Mouse (Mus musculus) layer of hippocampus, adult 9-10 months (tissue): ENCODE measurements at regions not wholly inside any gene's neighbourhood (a gene's known extent, or its start where the extent isn't known, plus 50 kb on each side); places are given as distances from the start of the nearest gene placed in this dataset.

ENCODE experiments used
- DNase-seq: peaks from one replicate; pipeline ENCODE4 v3.0.0; 2022; ENCODE audit warnings: low spot score

DNA sequence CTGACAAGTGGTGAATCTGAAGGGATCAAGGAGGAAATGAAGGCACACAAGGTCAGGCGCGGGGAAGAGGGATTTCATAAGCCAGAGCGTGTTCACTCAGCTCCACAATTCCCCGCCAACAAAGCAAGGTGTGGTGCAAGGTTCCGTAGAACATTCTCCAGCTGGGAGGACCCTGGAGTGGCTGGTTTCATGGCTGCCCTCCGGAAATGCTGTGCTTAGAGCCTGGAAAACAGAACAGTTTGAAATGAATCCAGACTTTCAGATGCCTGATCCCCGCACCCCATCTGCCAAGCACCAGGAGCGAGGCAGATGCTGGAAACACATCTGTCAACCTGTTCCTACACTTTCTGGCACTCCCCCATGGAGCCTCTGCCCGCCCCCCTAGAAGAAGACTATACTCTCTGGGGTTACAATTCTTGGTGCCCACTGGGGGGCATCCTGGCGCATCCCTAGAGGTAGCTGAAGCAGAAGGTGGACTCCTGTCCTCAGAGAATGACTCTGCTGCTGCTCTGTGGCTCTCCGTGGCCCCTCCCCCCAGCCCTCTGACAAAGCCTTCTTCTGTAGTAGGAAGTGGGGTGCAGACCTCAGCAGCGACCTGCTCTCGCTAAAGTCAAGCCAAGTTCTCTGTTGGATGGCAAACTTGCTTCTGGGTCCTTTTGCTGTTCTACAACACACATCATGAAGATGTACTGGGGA is 54.5 kb upstream of the Mafb start:
- no peak for DNase-seq

DNA sequence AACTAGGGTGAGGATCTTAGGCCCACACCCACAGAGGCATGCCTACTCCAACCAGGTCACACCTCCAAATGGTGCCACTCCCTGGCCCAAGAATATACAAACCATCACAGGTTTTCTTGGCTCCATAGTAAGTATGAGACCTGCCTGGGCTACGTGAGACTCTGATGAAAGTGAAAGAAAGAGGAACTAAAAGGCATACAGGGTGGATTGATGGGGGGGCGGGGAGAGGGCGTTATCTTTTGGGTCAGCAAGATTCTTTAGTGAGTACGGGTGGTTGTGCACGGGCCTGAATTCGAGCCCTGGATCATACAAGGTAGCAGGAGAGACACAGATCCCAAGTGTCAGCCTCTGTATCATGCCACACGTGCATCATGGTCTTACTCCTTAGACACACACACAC is 57.6 kb upstream of the Mafb start:
- no peak for DNase-seq

DNA sequence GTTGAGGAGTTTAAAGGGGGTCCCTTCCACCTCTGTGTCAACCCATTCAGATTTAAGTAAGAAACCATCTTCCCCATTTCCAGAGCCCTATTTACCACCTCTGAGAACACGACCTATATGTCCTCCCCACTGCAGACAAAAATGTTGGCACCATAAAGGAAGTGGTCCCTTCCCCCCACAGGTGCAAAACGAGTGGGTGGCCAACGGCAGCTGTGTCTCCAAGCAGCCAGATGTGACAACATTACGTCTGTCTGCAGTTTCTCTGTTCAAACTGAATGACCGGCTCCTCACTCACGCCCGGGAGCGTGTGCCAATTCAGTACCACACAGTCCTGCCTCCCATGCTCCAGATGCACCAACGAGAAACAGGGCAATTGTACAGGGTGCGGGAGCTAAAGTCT is 60.6 kb upstream of the Mafb start:
- DNase-seq: no peak

DNA sequence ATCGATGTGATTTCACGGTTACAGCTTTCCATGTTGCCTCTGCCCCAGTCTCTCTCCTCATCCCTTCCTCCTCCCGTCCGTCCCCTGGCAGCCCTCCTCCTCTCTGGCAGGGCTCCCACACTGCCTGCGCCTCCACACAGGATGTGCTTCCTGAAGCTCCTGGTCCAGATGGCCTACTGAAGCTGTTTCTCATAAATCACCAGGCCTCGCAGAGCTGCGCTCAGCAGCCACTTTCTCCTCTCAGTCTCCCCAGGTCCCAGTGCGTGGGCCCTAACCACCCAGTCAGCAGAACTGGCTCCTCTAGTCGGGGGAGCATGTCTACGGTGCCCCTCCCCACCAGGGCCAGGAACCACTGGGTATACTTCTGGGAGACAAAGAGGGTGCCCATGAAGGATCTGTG is 66.4 kb upstream of the Mafb start:
- DNase-seq: peak; percentile 46

DNA sequence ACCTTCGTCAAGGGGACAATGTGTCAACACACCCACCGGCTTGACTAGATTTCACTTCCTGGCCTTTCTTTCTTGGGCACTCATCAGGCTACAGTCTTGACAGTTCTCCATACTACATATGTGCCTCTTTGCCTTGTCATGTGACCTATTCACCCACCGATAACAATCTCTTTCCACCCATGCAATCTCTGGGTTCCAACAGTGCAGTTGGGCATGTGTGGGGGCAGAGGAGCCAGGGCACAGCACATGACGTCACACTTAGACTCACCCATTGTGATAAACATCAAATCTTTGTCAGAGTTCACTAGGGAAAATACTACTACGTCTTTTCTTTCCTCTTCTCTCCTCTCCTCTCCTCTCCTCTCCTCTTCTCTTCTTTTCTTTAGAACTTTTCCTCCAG is 67.8 kb upstream of the Mafb start:
- no peak for DNase-seq

DNA sequence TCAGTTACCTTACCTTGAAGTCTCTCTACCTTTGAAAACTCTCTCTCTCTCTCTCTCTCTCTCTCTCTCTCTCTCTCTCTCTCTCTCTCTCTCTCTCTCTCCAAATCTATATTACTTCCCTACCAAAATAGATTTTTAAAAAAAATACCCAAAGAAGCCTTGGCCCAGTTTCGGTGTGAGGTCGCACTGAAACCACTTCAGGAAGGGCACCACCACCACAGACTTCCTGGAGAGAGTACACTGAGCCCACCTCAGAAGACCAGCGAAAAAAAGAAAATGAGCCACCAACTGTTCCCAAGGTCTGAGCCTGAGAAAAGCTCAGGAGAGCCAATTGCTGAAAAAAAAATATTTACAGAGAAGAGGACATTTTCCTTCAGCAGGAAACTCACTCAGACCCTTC is 68.8 kb upstream of the Mafb start:
- DNase-seq: no peak

DNA sequence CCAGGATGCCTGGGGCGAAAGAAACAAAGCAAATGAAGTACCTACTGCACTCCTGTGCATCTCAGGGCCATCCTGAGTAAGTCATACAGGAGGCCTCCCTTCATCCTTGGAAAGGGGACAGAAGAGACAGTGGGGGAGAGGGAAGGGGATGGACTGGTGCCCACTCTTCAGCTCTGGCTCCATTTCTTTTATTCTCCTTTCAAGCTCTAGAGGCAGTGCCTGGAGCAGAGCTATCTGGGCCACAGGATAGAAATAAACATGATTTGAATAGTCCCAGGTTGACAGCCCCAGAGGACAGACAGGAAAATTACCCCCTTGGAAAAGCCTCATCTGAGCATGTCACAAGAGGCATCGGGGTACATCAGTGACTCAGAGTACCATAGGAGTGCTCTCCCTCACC is 72.2 kb upstream of the Mafb start:
- no peak for DNase-seq

DNA sequence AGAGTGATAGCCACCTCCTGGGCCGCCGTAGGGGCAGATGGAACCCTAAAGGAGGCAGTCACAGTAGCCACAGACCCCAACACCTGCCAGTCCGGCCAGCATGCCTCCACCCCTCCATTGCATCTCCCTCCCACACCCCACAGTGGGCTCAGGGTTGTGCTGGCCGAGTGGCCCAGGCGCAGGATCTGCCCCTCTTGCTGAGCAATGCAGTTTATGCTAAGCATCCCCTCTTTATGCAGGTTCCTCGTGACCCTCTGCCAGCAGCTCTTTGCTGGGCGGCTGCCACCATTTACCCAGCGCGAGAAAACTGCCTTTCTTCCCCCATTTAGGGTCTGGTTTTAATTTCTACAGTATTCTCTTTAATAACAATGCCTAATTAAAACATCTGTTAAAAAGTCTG is 73.4 kb upstream of the Mafb start:
- no peak for DNase-seq

DNA sequence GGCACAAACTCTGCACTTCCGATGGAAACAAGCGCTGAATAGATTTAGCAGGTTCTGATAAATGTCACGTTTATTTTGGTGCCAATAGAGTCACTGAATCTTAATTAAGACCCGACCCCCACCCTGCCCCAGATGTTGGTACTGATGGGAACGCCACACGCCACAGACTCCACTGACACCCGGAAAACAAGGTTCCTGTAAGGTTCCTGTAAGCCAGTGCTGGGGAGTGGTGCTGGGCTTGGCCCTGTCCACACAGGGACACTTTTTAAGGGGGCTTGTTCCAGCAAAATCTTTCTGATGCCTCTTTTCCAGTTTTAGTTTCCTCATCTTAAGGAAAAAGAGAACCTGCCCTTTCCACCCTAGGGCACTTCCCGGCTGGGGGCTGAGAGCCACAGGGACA is 84.2 kb upstream of the Mafb start:
- no peak for DNase-seq

DNA sequence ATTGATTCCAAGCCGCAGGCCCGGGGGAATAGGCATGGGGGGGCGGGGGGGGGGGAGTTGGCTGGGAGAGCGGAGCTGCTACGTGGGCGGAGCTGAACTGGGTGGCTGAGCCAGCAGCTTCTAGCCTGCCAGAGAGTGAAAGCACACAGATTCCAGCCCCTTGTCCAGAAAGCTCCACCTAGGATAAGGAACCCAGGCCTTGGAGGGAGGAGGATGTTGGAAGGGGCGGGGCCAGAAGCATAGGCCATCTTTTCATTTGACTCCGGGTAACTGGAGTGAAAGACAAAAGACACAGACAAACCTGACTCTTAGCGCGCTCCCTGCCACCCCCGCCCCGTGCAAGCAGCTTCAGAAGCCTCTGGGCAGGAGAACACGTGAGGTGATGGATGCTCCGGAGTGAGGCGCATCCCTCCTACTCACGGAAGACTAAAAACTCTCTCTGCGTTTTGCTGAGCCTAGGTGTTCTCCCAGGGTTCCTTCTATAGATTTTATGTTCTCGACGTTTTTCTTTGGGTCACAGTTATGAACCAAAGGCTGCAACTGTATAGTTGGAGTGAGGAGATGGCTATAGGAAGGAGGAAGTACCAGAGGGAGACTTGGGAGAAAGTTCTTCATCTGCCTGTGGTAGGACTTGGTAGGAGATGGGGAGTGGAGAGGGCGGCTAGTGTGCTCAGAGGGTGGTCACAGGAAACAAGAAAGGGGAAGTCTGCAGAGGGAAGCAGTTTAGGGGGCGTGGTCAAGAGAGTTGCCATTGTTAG is 84.8 kb upstream of the Mafb start:
- DNase-seq: no peak

DNA sequence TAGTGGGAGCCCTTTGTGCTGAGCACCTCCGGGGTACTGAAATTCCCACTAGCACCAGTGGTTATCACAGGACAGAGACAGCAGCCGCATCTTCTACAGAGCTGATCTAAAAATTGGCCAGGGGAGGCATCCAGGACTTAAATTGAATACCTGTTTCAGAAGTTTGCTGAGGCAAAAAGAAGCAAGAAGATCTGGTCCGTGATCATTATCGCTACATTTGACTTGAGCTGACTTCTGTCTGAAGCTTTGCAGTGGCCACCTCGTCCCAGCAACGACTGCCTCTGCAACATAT is 85.3 kb upstream of the Mafb start:
- DNase-seq: no peak

DNA sequence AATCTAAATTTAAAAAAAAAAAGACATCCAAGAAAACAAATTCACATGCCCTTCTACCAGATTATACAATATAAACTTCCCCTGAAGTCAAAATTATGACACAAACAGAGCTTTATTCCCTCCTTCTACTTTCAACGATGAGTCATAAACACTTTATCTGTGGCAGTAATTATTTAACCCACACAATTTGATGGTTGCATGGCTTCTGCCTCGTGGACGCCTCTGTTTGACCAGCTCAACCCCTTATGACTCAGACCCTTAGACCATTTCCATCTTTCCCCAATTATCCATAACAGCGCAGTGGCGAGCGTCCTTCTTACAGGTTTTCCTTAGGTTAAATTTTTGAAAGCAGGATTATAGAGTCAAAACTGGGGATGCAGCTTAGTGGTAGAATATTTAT is 85.9 kb upstream of the Mafb start:
- DNase-seq: no peak

DNA sequence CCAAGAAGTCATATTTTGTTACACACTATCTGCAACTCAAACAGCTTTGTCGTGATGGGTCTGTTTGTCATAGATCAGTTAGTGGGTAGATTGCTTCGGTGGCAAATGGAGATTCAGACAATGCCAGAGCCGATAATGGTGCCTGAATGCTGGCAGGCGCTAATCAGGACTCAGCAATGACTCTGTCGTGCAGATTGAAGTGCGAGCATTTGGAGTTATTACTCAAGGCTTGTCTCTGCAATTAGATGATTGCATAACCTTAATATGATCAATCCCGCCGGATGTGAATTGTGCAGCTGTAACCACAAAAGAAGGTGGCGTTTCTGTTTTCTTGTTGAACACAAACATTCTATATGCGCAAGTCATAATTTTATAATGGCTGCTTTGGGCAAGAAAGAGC is 88.8 kb upstream of the Mafb start:
- DNase-seq: no peak

DNA sequence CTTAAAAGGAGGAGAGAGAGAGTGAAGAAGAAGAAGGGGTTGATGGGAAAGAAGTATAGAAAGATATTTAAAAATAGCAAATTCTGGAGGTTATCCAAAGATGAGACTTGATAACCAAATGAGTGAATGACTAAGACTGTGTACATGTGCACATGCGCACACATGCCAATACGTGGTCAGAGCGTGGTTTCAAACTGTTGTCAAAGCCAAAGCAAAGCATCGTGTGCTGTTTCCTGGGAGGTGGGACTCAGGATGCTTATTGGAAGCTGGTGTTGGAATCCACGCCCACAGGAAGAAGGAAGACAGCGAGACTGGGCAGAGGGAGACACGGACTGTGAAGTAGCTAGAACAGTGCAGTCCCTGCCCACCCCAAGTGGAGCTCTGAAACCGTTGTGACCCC is 89.8 kb upstream of the Mafb start:
- DNase-seq: no peak

DNA sequence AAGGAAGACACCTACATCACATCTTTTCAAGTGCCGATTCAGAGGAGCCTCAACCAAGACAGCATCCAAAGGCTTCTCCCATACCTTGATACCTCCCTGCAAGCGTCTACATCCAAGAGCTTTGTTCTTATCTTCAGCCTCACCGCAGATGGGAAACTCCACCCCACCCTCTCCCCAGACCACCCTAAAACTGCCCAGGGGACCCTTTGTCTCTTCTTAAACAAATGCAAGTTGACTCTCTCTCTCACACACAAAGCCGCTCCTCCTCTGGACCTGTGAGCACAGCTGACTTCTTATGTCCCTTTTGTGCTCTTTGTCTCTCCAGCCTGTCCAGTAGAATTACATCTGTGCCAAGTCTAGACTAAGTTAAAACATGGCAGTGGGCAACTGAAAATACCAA is 104.7 kb upstream of the Mafb start:
- no peak for DNase-seq

DNA sequence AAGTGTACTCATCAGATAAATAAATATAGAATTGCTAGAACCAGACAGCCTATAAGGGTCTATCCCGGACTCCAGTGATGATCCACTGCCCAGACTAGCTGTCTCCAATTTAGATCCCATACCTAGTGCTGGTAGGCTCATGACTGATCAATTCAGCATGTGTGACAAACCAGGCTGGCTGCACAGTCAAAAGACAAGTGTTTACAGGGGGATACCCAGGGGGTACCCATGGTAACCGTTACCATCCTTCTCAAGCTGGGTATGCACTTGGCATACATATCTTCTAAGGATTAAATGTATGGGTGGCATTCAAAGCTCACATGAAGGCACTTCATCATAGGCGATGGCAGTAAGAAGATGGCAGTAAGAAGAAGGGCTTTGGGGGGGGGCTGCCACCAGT is 109.3 kb upstream of the Mafb start:
- DNase-seq: no peak

DNA sequence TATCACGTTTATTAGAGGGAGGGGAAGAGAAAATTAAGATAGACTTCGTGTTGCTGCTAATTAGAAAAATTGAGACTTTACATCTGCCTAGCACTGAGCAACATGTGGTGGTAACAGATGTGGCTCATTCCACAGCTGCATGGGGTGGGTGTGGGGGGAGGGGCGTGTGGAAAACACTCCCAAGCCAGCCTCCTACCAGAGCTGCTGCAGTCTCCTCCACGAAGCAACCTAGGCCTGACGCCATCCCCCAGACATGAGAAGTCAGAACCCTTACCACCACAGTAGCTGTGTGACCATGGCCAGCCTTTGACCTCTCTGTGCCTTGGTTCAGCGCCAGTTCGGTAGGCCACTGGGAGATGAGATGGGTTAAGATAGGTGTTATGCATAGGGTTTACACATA is 112.4 kb upstream of the Mafb start:
- no peak for DNase-seq

DNA sequence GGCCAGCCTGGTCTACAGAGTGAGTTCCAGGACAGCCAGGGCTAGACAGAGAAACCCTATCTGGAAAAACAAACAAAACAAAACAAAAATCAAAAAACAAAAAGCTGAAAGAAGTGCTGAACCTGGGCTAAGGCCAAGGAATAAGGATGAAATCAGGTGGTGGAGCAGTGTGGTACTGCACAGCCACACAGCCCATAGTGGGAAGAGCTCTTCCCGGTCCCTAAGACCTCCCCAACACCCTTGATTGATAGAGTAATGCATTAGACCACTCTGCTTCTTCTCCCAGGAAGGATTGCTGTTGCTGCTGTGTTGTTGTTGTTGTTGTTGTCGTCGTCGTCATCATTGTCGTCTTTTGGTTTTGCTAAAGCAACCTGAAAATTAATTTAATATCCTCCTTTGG is 118.2 kb upstream of the Mafb start:
- no peak for DNase-seq

DNA sequence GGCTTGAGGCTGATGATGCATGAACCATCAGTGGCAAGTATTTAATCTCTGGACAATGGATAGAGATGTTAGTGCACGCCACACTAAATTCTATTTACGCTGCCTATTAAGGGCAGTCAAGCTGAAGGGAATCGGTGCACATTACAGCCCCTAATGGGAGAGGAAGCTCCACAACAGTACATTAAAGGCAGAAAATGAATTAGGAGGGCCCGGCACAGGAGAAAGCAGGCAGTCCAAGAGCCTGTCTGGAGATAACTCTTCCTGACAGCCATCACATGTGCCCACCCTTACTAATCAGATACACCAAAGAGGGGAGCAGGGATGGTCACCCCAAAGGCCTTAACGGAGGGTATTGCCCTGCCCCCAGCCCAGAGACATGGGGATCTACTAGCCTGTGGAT is 118.7 kb upstream of the Mafb start:
- DNase-seq: no peak

DNA sequence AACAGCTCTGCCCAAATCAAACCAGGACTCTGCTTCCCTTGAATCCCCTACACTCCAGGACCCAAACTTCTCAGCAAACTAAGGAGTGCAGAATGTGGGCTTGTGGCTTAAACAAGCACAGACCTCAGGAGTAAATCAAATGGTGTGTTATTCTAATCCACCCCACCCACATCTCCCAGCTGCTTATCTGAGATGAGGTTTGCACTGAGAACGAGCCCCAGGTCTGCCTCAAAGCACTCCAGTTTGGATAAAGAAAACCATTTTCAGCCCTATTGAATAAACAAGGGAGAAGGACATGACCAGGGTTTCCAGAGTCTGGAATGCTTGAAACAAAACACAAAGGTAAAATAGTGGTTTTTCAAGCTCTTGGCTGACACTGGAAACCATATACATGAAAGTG is 132.9 kb upstream of the Mafb start:
- no peak for DNase-seq

DNA sequence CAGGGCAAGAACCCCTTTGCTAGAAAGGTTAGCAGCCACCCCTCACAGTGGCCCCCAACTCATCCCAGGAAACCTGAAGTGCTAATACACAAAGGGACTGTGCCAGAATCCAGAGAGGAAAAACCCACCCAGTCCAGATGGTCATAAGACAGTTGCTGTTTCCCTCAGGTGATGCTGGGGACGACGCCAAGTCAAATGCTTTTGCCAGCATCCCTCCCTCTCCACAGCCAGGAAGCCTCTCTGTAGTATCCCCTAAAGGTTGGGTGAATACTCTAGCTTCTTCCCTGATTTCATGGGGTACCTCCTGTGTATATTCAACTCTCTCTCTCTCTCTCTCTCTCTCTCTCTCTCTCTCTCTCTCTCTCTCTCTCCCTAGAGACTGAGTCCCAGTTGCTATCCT is 136.0 kb upstream of the Mafb start:
- no peak for DNase-seq

DNA sequence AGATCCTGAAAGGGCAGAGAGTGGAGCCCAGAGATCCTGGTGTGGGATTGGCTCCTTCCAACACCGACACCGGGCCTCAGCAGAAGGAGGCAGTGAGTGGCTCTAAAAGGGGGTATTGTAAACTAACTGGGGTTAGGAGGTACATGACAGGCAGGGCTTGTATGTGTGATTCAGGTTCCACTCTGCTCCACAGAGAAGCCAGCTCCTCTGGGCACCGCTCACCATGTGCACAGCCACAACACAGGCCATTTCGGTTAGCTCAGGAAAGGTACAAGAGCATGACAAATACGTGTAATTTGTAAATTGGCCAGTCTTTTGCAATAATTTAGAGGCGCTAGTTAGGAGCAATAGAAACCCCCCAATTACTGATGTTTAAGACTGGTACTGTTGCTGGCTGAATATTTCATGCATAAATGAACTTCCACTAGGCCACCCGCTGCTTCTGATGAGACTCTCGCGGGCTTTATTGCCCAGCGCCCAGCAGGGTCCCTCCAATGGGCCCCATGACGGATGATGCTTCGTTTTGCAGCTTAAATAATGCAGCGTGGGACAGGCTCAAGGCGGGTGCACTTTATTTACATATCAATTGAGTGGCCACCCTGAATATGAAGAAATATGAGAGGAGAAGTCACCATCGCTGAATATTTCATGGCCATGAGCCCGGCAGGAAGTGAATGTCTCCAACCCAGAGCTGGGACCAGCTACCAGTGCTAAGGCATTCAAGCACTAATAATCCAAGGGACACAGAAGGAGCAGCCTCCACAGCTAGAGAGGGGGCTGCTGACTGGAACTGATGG is 136.9 kb upstream of the Mafb start:
- DNase-seq: no peak

DNA sequence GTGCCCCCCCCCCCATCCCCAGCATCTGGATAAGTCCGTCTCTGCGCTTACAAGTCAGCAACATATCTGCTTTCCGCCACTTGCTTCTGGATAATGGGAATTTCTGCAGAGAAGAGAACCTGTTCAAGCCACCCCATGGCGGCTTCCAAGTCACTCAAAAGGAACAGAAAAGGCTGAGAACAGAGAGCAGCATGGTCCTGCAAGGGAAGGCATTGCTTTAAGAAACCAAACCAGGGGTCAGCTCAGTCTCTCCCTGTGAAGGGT is 137.5 kb upstream of the Mafb start:
- DNase-seq: no peak

DNA sequence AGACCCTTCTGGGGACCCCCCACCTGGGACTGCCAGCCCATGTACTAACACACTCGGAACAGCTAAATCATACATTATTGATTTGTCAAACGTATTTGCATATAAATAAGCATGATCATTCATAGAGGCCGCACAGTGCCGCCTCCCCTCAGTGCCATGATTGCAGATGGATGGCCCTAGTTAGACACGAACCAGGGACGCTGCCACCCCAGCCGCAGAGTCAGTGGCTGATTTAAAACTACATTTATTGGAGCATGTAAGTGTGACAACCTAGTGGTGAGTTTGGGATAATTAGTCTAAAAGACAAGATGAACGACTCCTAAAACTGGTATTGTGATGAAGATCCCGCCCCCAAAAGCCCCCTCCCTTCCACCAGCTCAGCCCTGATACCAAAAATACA is 138.3 kb upstream of the Top1 start:
- no peak for DNase-seq
